Mouse (Mus musculus) hindbrain, embryonic 10.5 days (tissue): ENCODE data around the gene Csnk1g2. TPM values are rescaled to one million over a fixed set of nuclear protein-coding genes. Genes with fewer than 3 reads are reported as not detected.
A peak's percentile ranks its signal among the peaks of the same experiment; 100 is the strongest.

ENCODE experiments used
- DNase-seq: peaks from one replicate; pipeline ENCODE4 v3.0.0-alpha.2; 2017; ENCODE audit warnings: low spot score
- H3K27ac ChIP-seq: fragments of 300-500 bp; sonication (generic); 2 replicates; pipeline ENCODE4 v1.5.1; 2016; ENCODE audit warnings: mild to moderate bottlenecking, moderate library complexity
- H3K27me3 ChIP-seq: fragments of 300-500 bp; sonication (generic); 2 replicates; pipeline ENCODE4 v1.6.1; 2016; ENCODE audit warnings: mild to moderate bottlenecking; ENCODE audit not compliant: poor library complexity, insufficient read depth, severe bottlenecking
- H3K36me3 ChIP-seq: fragments of 300-500 bp; sonication (generic); 2 replicates; pipeline ENCODE4 v1.6.1; 2016; ENCODE audit warnings: mild to moderate bottlenecking, moderate library complexity
- H3K4me1 ChIP-seq: fragments of 300-500 bp; sonication (generic); replicated peaks from 2 replicates; pipeline ENCODE4 v1.6.1; 2016; ENCODE audit warnings: mild to moderate bottlenecking
- H3K4me3 ChIP-seq: fragments of 300-500 bp; sonication (generic); 2 replicates; pipeline ENCODE4 v1.5.1; 2016; ENCODE audit warnings: mild to moderate bottlenecking, moderate library complexity
- H3K9me3 ChIP-seq: fragments of 300-500 bp; sonication (generic); 2 replicates; pipeline ENCODE4 v1.6.1; 2016; ENCODE audit warnings: mild to moderate bottlenecking, moderate library complexity
- WGBS: fragments of 180-500 bp; shearing (Covaris S2); methylation state at CpG from one replicate; pipeline ENCODE4 v1.1.7; 2016; 5-methylcytosine and 5-hydroxymethylcytosine counted together
- polyA plus RNA-seq: library from polyadenylated mRNA; unstranded; fragments of >200 nt; fragmentation: Nextera tagmentation; extraction: Ambion mirVana; gene quantifications from 2 replicates; pipeline ENCODE4 v1.2.1, GENCODE M21; 2016

Gene Csnk1g2
- polyA plus RNA-seq, 1 experiment from 2014 or later: 180 TPM

DNA sequence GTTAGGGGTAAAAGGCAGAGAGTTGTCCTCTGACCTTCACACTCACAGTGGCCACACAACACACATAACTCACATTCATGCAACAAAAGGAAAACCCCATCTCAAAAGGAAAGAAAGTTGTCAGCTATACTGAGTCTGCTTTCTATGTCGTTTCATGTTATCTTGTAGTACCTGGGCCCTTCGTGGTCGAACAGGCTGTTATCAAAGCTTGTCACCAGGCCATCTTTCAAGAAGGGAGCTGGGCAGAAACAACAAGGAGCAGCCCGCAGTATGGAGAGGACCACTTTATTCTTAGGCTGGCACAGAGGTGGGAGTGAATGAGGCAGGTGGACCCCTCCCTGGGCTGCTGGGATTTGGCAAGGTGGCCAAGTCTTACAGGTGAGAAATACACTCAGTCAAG lies 62.3 kb downstream of the Csnk1g2 start:
- WGBS: 82% methylated on average over 4 of the region's 4 CpGs
- peaks cover 4% of the 10 kb centered on the region for H3K4me1 ChIP-seq
- no peaks in the 10 kb centered on the region for H3K27me3 ChIP-seq
- H3K9me3 ChIP-seq: no peaks in the 10 kb centered on the region
- no peak for DNase-seq
- no peak overlapping the region for H3K27ac ChIP-seq
- peaks cover 66% of the 10 kb centered on the region for H3K36me3 ChIP-seq
- H3K4me3 ChIP-seq: no peak overlapping the region

DNA sequence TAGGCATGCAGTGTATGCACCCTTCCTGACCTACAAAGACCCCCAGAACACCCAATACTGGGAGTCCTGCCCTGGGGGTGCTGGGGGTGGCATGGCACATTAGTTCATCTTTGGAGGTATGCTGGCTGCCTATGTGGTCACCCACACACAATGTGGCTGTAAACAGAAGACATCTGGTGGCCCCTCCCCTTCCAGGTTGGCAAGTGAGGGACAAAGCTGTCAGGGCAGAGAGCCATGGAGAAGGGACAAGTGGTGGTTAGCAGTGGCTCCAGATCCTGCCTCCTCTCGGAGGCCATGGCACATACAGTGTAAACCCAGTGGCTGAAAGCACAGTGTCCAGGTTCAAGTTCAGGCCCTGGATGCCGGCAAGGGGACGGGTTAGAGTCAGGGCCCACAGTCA lies 64.0 kb downstream of the Csnk1g2 start:
- Histone ChIP-seq H3K4me3 (no peak overlapping the region), H3K27ac (no peak overlapping the region), H3K27me3 (no peaks in the 10 kb centered on the region), H3K9me3 (no peaks in the 10 kb centered on the region), H3K4me1 (no peaks in the 10 kb centered on the region), H3K36me3 (peaks cover 82% of the 10 kb centered on the region)
- WGBS: 95% methylated on average over 3 of the region's 3 CpGs
- DNase-seq: no peak

DNA sequence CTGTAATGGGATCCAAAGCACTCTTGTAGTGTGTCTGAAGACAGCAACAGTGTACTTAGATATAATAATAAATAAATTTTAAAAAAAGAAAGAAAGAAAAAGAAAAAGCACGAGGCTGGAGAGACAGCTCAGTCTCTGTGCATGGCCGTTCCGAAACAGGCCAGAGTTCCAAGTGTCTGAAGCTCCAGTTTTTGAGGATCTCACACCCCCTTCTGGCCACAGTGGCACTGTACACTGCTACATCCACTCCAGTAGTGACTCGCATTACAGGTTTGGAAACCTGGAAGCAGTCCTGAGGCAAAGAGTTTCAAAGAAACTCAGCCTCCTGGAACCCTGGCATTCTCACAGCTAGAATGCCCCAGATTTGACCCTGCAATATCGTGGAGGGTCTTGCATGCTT lies 65.2 kb downstream of the Csnk1g2 start:
- Histone ChIP-seq H3K27me3 (no peaks in the 10 kb centered on the region), H3K4me1 (no peaks in the 10 kb centered on the region), H3K27ac (no peak overlapping the region), H3K36me3 (peaks cover 90% of the 10 kb centered on the region), H3K4me3 (no peak overlapping the region), H3K9me3 (no peaks in the 10 kb centered on the region)
- WGBS: 56% methylated on average over 5 of the region's 5 CpGs
- DNase-seq: peak; percentile 51

Other genes with a start within 250 kb of the Csnk1g2 start
- 7.2 and 8.8 TPM in 2 replicates for gene Mex3d, start 235.2 kb upstream of the Csnk1g2 start, polyA plus RNA-seq
- 341 and 365 TPM in 2 replicates for gene Mbd3, start 223.3 kb upstream of the Csnk1g2 start, polyA plus RNA-seq
- 648 and 654 TPM in 2 replicates for gene Uqcr11, start 216.0 kb upstream of the Csnk1g2 start, polyA plus RNA-seq
- gene Tcf3, start 189.2 kb upstream of the Csnk1g2 start, polyA plus RNA-seq: 191 and 198 TPM in 2 replicates
- gene Onecut3, start 128.0 kb upstream of the Csnk1g2 start, polyA plus RNA-seq: 1.1 and 2.0 TPM in 2 replicates
- 0.56 and 0.90 TPM in 2 replicates for gene Atp8b3, start 83.7 kb upstream of the Csnk1g2 start, polyA plus RNA-seq
- 33.3 and 38.5 TPM in 2 replicates for gene Rexo1, start 61.3 kb upstream of the Csnk1g2 start, polyA plus RNA-seq
- 6.9 and 7.3 TPM in 2 replicates for gene Klf16, start 45.5 kb upstream of the Csnk1g2 start, polyA plus RNA-seq
- 89.1 and 109 TPM in 2 replicates for gene Abhd17a, start 32.5 kb upstream of the Csnk1g2 start, polyA plus RNA-seq
- 89.9 and 92.0 TPM in 2 replicates for gene Scamp4, start 20.0 kb upstream of the Csnk1g2 start, polyA plus RNA-seq
- 11.0 and 11.3 TPM in 2 replicates for gene Adat3, start 20.0 kb upstream of the Csnk1g2 start, polyA plus RNA-seq
- 4.6 and 5.5 TPM in 2 replicates for gene Gm49322, start 16.8 kb upstream of the Csnk1g2 start, polyA plus RNA-seq
- gene Btbd2, start 34.2 kb downstream of the Csnk1g2 start, polyA plus RNA-seq: 77.0 and 77.1 TPM in 2 replicates
- 93.2 and 97.8 TPM in 2 replicates for gene Mknk2, start 55.3 kb downstream of the Csnk1g2 start, polyA plus RNA-seq
- 68.8 and 77.2 TPM in 2 replicates for gene Mob3a, start 79.1 kb downstream of the Csnk1g2 start, polyA plus RNA-seq
- 13.7 and 18.7 TPM in 2 replicates for gene Izumo4, start 79.3 kb downstream of the Csnk1g2 start, polyA plus RNA-seq
- gene Ap3d1, start 119.4 kb downstream of the Csnk1g2 start, polyA plus RNA-seq: 59.9 and 65.8 TPM in 2 replicates
- gene Dot1l, start 132.4 kb downstream of the Csnk1g2 start, polyA plus RNA-seq: 20.3 and 22.8 TPM in 2 replicates
- gene Sf3a2, start 175.4 kb downstream of the Csnk1g2 start, polyA plus RNA-seq: 109 and 119 TPM in 2 replicates
- gene Plekhj1, start 175.8 kb downstream of the Csnk1g2 start, polyA plus RNA-seq: 189 and 192 TPM in 2 replicates
- gene Amh, start 182.4 kb downstream of the Csnk1g2 start, polyA plus RNA-seq: 0.12 and 0.16 TPM in 2 replicates
- 0.65 and 0.68 TPM in 2 replicates for gene Jsrp1, start 190.7 kb downstream of the Csnk1g2 start, polyA plus RNA-seq
- gene Oaz1, start 203.8 kb downstream of the Csnk1g2 start, polyA plus RNA-seq: 2,287 and 2,328 TPM in 2 replicates
- gene Lingo3, start 221.2 kb downstream of the Csnk1g2 start, polyA plus RNA-seq: 0.61 and 0.93 TPM in 2 replicates
- 314 and 327 TPM in 2 replicates for gene Lsm7, start 232.4 kb downstream of the Csnk1g2 start, polyA plus RNA-seq
- gene Sppl2b, start 232.4 kb downstream of the Csnk1g2 start, polyA plus RNA-seq: 46.3 and 52.9 TPM in 2 replicates
- gene Tmprss9, start 249.0 kb downstream of the Csnk1g2 start, polyA plus RNA-seq: 0.04 and 0.14 TPM in 2 replicates